Mouse (Mus musculus) E14TG2a.4 (cell line): ENCODE measurements around the gene Tgif2.

Experiments
- CTCF ChIP-seq: conservative IDR thresholded peaks from 2 replicates; pipeline ENCODE4 v1.5.1; 2014; ENCODE audit warnings: low read length
- POU5F1 ChIP-seq: IDR thresholded peaks from 2 replicates; pipeline ENCODE4 v1.6.1; 2014; ENCODE audit warnings: low read length, borderline replicate concordance

DNA sequence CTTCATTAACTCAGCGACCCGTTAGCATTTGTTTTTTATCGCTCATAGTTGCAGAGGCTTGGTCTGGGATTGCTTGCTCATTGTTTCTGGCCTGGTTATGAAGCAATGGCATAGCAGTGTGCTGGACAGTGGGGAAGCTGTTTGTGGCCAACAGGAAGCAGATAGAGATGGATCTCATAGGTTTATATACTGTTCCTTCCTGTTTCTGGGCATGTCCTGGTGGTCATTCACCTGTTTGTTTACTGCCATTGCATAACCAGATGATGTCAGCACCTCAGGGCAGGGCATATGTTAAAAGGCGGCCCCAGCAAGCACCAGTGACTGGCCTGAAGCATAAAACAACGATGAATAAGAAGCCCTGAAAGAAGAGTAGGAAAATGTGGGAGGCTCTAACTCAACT, 10.7 kb downstream of the Tgif2 start:
- TF ChIP-seq CTCF (no peak), POU5F1 (no peak)
